Mouse (Mus musculus): ENCODE data around the gene Gm28047.

DNA sequence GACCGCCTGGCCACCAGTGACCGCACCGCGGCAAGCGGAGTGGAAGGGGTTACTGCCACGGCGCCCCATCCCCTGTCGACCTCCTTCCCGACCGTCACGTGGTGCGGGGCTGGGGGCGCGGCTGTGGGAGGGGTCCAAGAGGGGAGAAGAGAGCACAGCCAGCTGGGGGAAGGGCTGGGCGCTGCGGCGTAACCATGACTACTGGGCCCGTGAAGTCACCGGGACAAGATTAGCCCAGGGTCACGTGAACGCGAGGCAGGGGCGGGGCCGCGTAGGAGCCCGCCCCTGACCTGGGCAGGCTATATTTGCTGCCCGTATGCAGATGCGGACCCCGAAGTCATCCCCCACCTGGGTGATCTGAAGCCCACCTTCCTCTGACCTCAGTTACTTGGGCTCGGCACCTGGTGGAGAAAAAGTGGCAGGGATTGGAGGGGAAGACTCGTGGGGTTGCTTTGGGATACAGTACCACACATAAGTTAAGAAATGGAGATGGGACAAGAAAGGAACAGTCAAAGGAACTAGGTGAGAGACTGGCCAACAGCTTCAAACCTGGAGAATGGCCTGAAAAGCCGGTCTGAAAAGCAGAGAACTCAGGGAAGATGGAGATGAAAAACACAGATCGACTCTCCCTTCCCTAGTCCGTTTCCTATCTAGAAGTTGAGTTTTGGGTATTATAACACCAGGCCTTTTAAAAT lies 114.1 kb downstream of the Gm28047 start:
- TF ChIP-seq CTCF (IDR thresholded peaks at IDR 0.05; ENCODE audit: low read depth) (no peak), EP300 (IDR thresholded peaks at IDR 0.05; ENCODE audit: low read depth) (0 out of 2 replicates have a peak, but pooled peaks have one; percentile 40)
